Mouse (Mus musculus): ENCODE measurements around the gene Arhgap23. TPM values are rescaled to one million over a fixed set of nuclear protein-coding genes. Genes with fewer than 3 reads are reported as not detected.

The Arhgap23 gene
- total RNA-seq, 2 experiments from 2014 or later: 71.4 to 73.5 TPM

DNA sequence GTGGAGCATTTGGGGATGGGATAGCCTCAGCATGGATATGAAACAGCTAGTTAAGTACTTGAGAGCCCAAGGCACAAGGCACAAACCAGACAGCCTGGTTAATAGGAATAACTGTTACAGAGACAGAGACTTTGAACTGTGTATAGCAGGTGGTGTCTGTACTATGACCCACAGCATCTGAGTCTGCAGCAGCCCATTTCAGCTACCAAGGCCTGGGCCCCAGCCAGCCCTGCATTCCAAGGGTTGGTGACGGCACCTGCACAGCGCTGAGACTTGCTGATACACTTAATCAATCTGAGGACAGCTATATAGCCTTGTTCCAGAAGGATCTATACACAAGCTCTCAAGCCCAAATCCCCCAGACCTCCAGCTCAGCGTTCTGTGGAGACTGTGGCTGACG is 82.2 kb downstream of the Arhgap23 start:
- no peak for DNase-seq (ENCODE audit: extremely low spot score in 1 of 2, low spot score in 1 of 2)

DNA sequence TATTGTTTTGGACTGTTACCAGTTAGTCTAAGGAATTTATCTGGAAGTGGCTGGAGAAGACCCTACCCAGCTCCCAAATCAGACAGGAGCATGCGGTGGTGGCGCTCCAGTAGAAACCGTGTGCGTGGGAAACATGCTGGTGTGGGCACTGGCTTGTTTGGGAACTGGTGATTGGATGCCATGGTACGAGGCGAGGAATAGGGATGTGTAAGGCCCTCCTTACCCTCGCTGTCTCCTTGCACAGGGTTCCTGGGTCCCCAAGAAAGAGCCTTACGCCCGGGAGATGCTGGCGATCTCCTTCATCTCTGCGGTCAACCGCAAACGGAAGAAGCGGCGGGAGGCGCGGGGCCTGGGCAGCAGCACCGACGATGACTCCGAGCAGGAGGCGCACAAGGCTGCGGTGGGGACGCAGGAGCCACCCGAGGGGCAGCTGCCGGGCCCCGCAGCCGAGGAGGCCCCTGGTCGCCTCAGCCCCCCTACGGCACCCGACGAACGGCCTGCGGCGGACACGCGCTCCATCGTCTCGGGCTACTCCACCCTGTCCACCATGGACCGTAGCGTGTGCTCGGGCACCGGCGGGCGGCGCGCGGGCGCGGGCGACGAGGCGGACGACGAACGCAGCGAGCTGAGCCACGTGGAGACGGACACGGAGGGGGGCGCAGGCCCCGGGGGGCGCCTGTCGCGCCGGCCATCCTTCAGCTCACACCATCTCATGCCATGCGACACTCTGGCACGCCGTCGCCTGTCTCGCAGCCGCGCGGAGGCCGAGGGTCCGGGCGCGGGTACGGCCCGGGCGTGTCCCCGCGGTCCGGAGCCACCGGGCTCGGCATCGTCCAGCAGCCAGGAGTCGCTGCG is 84.8 kb downstream of the Arhgap23 start, which contains the start of gene 4933428G20Rik:
Gene 4933428G20Rik, minus strand, starts transcription at position 476 of the 855 bp plus-strand sequence.
- no peak for DNase-seq (ENCODE audit: extremely low spot score in 1 of 2, low spot score in 1 of 2)

GRCm38 (mm10) chr11:97500720-97501448 is 85.6 kb downstream of the Arhgap23 start:
- DNase-seq (ENCODE audit: extremely low spot score in 1 of 2, low spot score in 1 of 2): no peak

DNA sequence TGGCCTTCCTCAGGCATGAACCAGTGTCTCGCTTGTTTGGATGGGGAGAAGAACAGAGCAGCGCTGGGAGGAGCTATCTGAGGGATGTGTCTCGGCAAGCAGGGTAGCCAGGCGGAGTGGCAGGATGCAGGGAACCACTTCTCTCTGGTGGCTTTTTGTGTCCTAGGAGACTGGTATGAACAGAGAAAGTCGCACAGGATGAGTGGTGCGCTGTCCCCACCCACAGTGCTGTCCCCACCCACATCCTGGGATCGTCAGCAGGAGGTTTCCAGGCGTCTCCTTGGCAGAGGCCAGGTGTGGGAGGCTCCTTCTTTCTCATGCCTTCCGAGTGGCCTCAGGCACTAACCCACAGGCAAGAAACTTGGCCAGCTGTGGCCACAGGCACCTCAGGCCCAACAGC is 87.0 kb downstream of the Arhgap23 start:
- no peak for DNase-seq (ENCODE audit: extremely low spot score in 1 of 2, low spot score in 1 of 2)

GRCm38 (mm10) chr11:97502846-97503245 is 87.5 kb downstream of the Arhgap23 start:
- no peak for DNase-seq (ENCODE audit: extremely low spot score in 1 of 2, low spot score in 1 of 2)

DNA sequence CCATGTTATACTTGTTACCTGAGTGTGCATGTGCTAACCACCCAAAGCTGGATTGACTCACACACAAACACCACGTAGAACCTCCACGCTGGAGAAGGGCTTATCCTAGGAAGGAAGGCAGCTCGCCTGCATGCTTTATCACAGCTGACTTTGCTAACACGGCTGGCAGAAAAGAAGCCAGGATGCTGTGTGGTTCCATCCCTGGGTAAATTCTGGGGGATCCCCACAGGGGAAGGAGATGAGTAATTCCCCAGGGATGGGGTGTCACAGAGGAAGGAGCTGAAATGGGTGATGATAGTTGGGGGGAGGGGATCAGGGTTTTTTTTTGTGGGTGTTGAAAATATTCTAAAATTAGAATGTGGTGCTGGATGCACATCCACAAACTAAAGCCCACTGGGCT is 90.5 kb downstream of the Arhgap23 start:
- DNase-seq (ENCODE audit: extremely low spot score in 1 of 2, low spot score in 1 of 2): no peak

- no peak for DNase-seq (ENCODE audit: extremely low spot score in 1 of 2, low spot score in 1 of 2)
Measured at GRCm38 (mm10) chr11:97506331-97506730, 91.0 kb downstream of the Arhgap23 start.

- DNase-seq (ENCODE audit: extremely low spot score in 1 of 2, low spot score in 1 of 2): no peak
Measured at GRCm38 (mm10) chr11:97508198-97508597, 92.9 kb downstream of the Arhgap23 start.

DNA sequence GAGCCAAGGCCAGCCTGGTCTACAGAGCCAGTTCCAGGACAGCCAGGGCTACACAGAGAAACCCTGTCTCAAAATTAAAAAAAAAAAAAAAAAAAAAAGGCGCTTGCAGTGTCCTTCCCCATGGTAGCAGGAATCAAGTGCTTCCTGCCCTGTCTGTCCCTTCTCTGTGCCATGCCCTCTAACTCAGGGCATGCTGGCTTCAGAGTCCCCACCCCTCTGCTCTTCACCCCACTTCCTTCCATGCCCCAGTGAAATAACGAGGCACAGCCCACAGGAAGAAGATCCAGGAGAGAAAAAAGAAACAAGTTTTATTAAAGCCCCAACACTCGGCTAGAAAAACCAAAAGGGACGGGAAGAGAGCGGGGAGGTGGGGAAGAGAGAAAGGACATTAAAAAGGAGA is 93.7 kb downstream of the Arhgap23 start:
- DNase-seq (ENCODE audit: extremely low spot score in 1 of 2, low spot score in 1 of 2): no peak

DNA sequence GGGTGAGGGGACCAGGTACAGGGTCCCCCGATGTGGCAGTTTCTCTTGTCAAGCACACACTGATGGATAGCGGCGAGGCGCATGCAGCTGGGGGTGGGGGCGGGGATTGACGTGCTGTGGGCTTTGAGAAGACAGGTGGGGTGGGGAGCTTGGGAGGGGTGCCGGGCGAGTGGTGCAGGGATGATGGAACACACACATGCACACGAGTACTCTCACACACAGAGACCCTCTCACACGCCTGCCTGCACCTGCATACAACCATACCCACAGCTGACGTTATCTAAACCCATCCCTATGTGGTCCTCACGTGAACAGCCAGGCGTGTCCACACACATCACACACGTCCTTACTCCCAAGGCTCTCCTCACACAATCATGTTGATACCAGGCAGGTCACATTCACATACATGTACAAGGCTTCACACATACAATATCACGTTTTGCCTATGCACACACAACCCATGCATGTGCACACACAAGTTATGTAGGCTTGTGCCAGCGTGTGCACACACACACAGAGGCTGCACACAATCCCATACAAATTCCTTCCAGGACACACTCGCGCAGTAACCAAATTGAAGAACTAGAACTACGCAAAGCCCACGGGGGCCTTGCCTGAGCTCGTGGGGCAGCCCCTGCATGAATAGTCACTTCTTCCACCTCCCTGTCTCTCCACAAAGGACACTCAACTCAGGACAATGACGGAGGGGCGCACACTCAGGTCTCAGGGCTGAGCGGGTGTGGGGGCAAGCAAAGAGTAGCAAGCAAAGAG is 94.6 kb downstream of the Arhgap23 start:
- DNase-seq (ENCODE audit: extremely low spot score in 1 of 2, low spot score in 1 of 2): no peak

- DNase-seq (ENCODE audit: extremely low spot score in 1 of 2, low spot score in 1 of 2): peak; percentile 62 to 81
Measured at GRCm38 (mm10) chr11:97510966-97511660, 95.8 kb downstream of the Arhgap23 start.

DNA sequence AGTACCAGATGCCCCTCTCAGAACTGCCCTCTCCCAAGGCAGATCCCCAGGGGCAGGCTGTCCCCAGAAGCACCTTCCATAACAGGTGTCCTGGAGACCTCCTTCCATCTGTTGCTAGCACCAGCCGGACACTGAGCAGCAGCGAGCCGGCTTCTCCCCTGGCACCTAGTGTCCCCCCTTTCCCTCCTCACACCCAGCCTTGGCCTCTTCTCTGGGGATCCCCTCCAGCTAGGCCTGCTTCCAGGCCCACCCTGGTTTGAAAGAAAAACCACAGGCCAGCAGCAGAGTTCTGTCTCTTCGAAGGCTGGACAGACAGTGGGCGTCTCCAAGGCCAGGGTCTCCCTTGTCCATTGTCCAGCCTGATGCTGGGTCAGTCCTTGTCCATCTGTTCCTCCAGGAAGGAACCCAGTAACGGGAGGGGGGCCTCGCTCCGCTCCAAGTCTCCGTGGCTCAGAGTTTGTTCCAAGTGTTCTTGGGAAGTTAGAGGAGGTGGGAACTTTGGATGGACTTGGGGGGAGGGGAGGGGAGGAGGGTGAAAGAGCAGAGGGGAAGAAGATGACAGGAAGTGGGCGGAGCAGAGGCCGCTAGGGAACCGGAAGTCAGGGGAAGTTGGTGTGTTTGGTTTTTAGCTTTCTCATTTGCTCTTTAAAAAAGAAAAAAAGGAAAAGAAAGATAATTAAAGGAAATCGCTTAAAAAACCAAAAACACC is 96.5 kb downstream of the Arhgap23 start:
- no peak for DNase-seq (ENCODE audit: extremely low spot score in 1 of 2, low spot score in 1 of 2)

GRCm38 (mm10) chr11:97512511-97512910 is 97.2 kb downstream of the Arhgap23 start:
- no peak for DNase-seq (ENCODE audit: extremely low spot score in 1 of 2, low spot score in 1 of 2)

- DNase-seq (ENCODE audit: extremely low spot score in 1 of 2, low spot score in 1 of 2): no peak
Measured at GRCm38 (mm10) chr11:97513066-97513465, 97.7 kb downstream of the Arhgap23 start.

- DNase-seq (ENCODE audit: extremely low spot score in 1 of 2, low spot score in 1 of 2): no peak
Measured at GRCm38 (mm10) chr11:97520541-97520940, 105.2 kb downstream of the Arhgap23 start.

DNA sequence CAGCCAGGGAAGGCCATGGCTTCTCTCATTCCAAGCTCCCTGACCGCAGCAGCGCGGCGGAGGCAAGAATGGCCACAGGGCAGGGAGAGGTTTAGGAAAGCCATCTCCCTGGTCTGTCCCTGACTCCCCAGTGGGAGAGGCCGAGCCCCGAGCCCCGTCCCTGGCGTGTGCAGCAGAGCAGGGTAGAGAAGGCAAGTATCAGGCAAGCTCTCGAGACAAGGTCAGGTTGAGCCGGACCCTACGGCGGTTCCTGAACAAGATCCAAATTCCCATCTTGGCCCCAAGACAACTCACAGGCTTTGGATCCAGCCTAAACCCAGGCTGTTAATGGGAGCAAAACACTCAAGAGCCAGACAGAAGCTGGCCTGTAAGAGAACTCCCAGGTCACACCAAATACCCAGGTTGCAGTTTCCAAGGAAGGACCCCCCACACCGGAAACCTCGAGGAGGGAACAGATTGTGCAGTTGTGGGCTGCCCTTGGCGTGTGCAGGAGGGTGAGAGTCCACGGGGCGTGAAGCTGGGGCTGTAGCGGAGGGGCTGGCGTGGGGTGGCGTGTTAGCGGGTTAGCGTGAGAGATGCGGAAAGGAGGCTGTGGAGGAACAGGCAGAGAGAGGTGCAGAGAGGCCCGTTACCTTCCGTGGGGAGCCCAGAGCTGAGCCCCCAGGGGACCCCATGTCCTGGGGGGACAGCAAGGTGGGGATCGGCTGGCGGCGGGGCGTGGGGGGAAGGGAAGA is 106.6 kb downstream of the Arhgap23 start:
- DNase-seq (ENCODE audit: extremely low spot score in 1 of 2, low spot score in 1 of 2): no peak

DNA sequence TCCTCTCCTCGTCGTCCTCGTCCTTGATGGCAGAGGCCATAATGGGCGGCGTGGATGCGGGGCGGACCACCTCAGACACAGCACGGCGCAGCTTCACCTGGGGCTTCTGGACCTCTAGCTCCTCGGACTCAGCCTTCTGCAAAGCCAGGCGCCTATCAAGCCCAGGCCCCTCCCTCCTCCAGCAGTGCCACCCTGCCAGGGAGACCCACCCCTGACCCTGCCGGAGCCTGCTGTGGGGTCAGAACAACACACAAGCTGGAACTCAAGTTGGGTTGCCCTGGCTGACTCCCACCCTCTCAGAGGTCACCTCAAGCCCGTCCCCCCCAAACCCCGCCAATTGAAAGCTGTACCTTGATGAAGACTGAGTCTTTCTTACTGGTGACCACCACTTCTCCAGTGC is 107.8 kb downstream of the Arhgap23 start:
- DNase-seq (ENCODE audit: extremely low spot score in 1 of 2, low spot score in 1 of 2): no peak

DNA sequence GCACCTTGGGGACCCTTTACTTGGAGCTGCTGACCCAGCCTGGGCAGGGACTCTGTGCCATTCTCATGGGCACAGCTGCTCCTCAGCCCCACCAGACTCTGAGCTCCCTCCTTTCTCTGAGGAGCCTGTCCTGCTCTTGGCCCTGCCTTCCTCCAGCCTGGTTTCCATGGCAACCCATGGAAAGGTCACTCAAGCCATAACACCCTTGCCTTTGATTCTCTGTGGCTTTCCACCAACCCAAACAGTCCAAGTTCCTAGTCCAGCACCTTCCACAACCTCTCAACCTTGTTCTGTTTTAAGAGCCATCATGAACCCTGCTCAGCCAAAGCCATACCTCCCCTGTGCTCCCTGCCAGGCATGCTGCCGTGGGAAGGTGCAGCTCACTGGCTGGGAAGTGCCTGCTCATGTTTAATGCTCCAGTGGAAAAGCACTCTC is 108.5 kb downstream of the Arhgap23 start:
- no peak for DNase-seq (ENCODE audit: extremely low spot score in 1 of 2, low spot score in 1 of 2)

- DNase-seq (ENCODE audit: extremely low spot score in 1 of 2, low spot score in 1 of 2): no peak
Measured at GRCm38 (mm10) chr11:97524306-97524705, 109.0 kb downstream of the Arhgap23 start.

All from layer of hippocampus, postnatal 25 days (tissue).